Mouse (Mus musculus) cerebellum, adult 2 months (tissue): ENCODE measurements around the gene Zfp985.

Source experiments
- CTCF ChIP-seq: fragments of 200-500 bp; IDR thresholded peaks from 2 replicates; pipeline ENCODE4 v1.5.1; 2011; ENCODE audit warnings: low read depth, mild to moderate bottlenecking, control low read depth, low read length, moderate library complexity, borderline replicate concordance; ENCODE audit not compliant: insufficient read depth
- POLR2A ChIP-seq: fragments of 200-500 bp; IDR thresholded peaks from 2 replicates; pipeline ENCODE4 v1.6.1; 2011; ENCODE audit warnings: low read length, control low read depth, borderline replicate concordance; ENCODE audit not compliant: insufficient read depth

- TF ChIP-seq POLR2A (no peak), CTCF (no peak)
Measured at GRCm38 (mm10) chr4:147565426-147566220, 12.5 kb downstream of the Zfp985 start.
